Mouse (Mus musculus) effector memory CD4-positive, alpha-beta T cell, adult 5 months (primary cell): ENCODE measurements around the gene Csn1s2a. TPM values are rescaled to one million over a fixed set of nuclear protein-coding genes. Genes with fewer than 3 reads are reported as not detected.

Experiments
- polyA plus RNA-seq: library from polyadenylated mRNA; unstranded; fragments of 100-300 nt; shearing (Covaris generic); gene quantifications from one replicate; pipeline ENCODE4 v1.2.1, GENCODE M21; 2017

Csn1s2a gene
- not detected for polyA plus RNA-seq

GRCm38 (mm10) chr5:87774267-87774666 is at the start of gene Csn1s2a:
TSS of gene Csn1s2a (plus strand) at chr5:87774567.

GRCm38 (mm10) chr5:87807782-87808181 is 33.4 kb downstream of the Csn1s2a start, which contains the start of gene Csn1s2b:
TSS of gene Csn1s2b (plus strand) at chr5:87808082.

GRCm38 (mm10) chr5:87825386-87825785 is 51.0 kb downstream of the Csn1s2a start, which contains the start of gene Prr27:
TSS of gene Prr27 (plus strand) at chr5:87825686.

Other genes starting within 250 kb of the Csn1s2a start
- not detected for gene Sult1b1, start 236.4 kb upstream of the Csn1s2a start, polyA plus RNA-seq
- gene Sult1d1, start 205.5 kb upstream of the Csn1s2a start, polyA plus RNA-seq: not detected
- gene Sult1e1, start 183.0 kb upstream of the Csn1s2a start, polyA plus RNA-seq: not detected
- gene Csn1s1, start 108.4 kb upstream of the Csn1s2a start, polyA plus RNA-seq: not detected
- gene Csn2, start 74.9 kb upstream of the Csn1s2a start, polyA plus RNA-seq: not detected
- gene Csn1s2b, start 33.5 kb downstream of the Csn1s2a start, polyA plus RNA-seq: 0.17 TPM
- gene Prr27, start 51.1 kb downstream of the Csn1s2a start, polyA plus RNA-seq: not detected
- not detected for gene Odam, start 110.5 kb downstream of the Csn1s2a start, polyA plus RNA-seq
- not detected for gene Csn3, start 151.0 kb downstream of the Csn1s2a start, polyA plus RNA-seq
- not detected for gene 2310003L06Rik, start 194.9 kb downstream of the Csn1s2a start, polyA plus RNA-seq
- not detected for gene Gm28434, start 194.9 kb downstream of the Csn1s2a start, polyA plus RNA-seq
- gene Cabs1, start 204.9 kb downstream of the Csn1s2a start, polyA plus RNA-seq: not detected
- not detected for gene Smr3a, start 228.0 kb downstream of the Csn1s2a start, polyA plus RNA-seq